Mouse (Mus musculus) MEL (cell line): ENCODE measurements at regions not wholly inside any gene's neighbourhood (a gene's known extent, or its start where the extent isn't known, plus 50 kb on each side); places are given as distances from the start of the nearest gene placed in this dataset.

Source experiments
- DNase-seq: peaks from one replicate; pipeline ENCODE4 v3.0.0; 2011; ENCODE audit warnings: low read depth, low spot score
- H3K27ac ChIP-seq: 2 replicates; pipeline ENCODE4 v1.5.1; 2012; ENCODE audit warnings: low read depth, mild to moderate bottlenecking, control low read depth, low read length, moderate library complexity; ENCODE audit not compliant: control insufficient read depth
- H3K27me3 ChIP-seq, 2 experiments: fragments of 150-350 bp in 1 of 2; sonication (generic) in 1 of 2; 2 replicates each; pipeline ENCODE4 v1.6.1; 2012; ENCODE audit warnings: low read length in 2 of 2, mild to moderate bottlenecking in 2 of 2, improper control_type of control experiment in 1 of 2, moderate library complexity in 1 of 2; ENCODE audit not compliant: insufficient read depth in 2 of 2, control insufficient read depth in 1 of 2
- H3K36me3 ChIP-seq, 2 experiments: 2 replicates each; pipeline ENCODE4 v1.6.1; 2012 to 2014; ENCODE audit warnings: low read length in 2 of 2, improper control_type of control experiment in 1 of 2, inconsistent platforms in 1 of 2, mild to moderate bottlenecking in 1 of 2; ENCODE audit not compliant: insufficient read depth in 2 of 2, control insufficient read depth in 1 of 2
- H3K4me1 ChIP-seq, 2 experiments: fragments of 150-350 bp in 1 of 2; sonication (generic) in 1 of 2; 2 replicates each; pipeline ENCODE4 v1.6.1; 2012; ENCODE audit warnings: low read length in 2 of 2, improper control_type of control experiment in 1 of 2, mild to moderate bottlenecking in 1 of 2; ENCODE audit not compliant: insufficient read depth in 2 of 2, control insufficient read depth in 1 of 2
- H3K4me3 ChIP-seq, 2 experiments: fragments of 150-350 bp in 1 of 2; sonication (generic) in 1 of 2; 2 replicates each; pipeline ENCODE4 v1.5.1; 2012; ENCODE audit warnings: low read depth in 2 of 2, low read length in 2 of 2, mild to moderate bottlenecking in 2 of 2, moderate library complexity in 2 of 2, control low read depth in 1 of 2, improper control_type of control experiment in 1 of 2; ENCODE audit not compliant: control insufficient read depth in 1 of 2, insufficient read depth in 1 of 2
- H3K79me2 ChIP-seq: 2 replicates; pipeline ENCODE4 v1.6.1; 2012; ENCODE audit warnings: mild to moderate bottlenecking, low read length, moderate library complexity; ENCODE audit not compliant: control insufficient read depth, poor library complexity, insufficient read depth
- H3K9ac ChIP-seq: 2 replicates; pipeline ENCODE4 v1.6.1; 2012; ENCODE audit warnings: low read depth, mild to moderate bottlenecking, control low read depth, low read length, moderate library complexity; ENCODE audit not compliant: control insufficient read depth, poor library complexity, severe bottlenecking
- H3K9me3 ChIP-seq: fragments of 150-350 bp; sonication (generic); replicated peaks from 2 replicates; pipeline ENCODE4 v1.6.1; 2012; ENCODE audit warnings: mild to moderate bottlenecking, low read length, improper control_type of control experiment, moderate library complexity; ENCODE audit not compliant: insufficient read depth
- CHD1 ChIP-seq: IDR thresholded peaks from 2 replicates; pipeline ENCODE4 v1.6.1; 2012; ENCODE audit warnings: low read depth, mild to moderate bottlenecking, inconsistent platforms, low read length, improper control_type of control experiment
- CHD2 ChIP-seq: IDR thresholded peaks from 2 replicates; pipeline ENCODE4 v1.6.1; 2011; ENCODE audit warnings: low read length, improper control_type of control experiment
- CTCF ChIP-seq, 3 experiments: IDR thresholded peaks in 2 of 3; conservative IDR thresholded peaks in 1 of 3; 2 replicates each; pipeline ENCODE4 v1.5.1; 2011 to 2012; ENCODE audit warnings: low read length in 3 of 3, low read depth in 2 of 3, mild to moderate bottlenecking in 2 of 3, improper control_type of control experiment in 1 of 3, inconsistent platforms in 1 of 3, mixed read lengths in 1 of 3, moderate library complexity in 1 of 3; ENCODE audit not compliant: control insufficient read depth in 1 of 3, insufficient read depth in 1 of 3, poor library complexity in 1 of 3, severe bottlenecking in 1 of 3
- E2F4 ChIP-seq: IDR thresholded peaks from 2 replicates; pipeline ENCODE4 v1.6.1; 2011; ENCODE audit warnings: low read depth, low read length, improper control_type of control experiment, borderline replicate concordance
- JUND ChIP-seq: IDR thresholded peaks from 2 replicates; pipeline ENCODE4 v1.6.1; 2011; ENCODE audit warnings: low read depth, mild to moderate bottlenecking, improper control_type of control experiment, low read length
- MAFK ChIP-seq: IDR thresholded peaks from 2 replicates; pipeline ENCODE4 v1.6.1; 2011; ENCODE audit warnings: low read depth, mild to moderate bottlenecking, low read length, improper control_type of control experiment, borderline replicate concordance
- MAX ChIP-seq: IDR thresholded peaks from 2 replicates; pipeline ENCODE4 v1.6.1; 2011; ENCODE audit warnings: low read length, improper control_type of control experiment
- MEF2A ChIP-seq: IDR thresholded peaks from 2 replicates; pipeline ENCODE4 v1.6.1; 2014; ENCODE audit warnings: low read depth, mild to moderate bottlenecking, inconsistent platforms, low read length, improper control_type of control experiment; ENCODE audit not compliant: poor library complexity, insufficient replicate concordance, severe bottlenecking; ENCODE audit errors: extremely low read depth
- MXI1 ChIP-seq: IDR thresholded peaks from 2 replicates; pipeline ENCODE4 v1.6.1; 2011; ENCODE audit warnings: mild to moderate bottlenecking, low read depth, low read length, improper control_type of control experiment
- MYB ChIP-seq: IDR thresholded peaks from 2 replicates; pipeline ENCODE4 v1.6.1; 2011; ENCODE audit warnings: mild to moderate bottlenecking, low read depth, low read length, improper control_type of control experiment
- NELFE ChIP-seq: IDR thresholded peaks from 2 replicates; pipeline ENCODE4 v1.6.1; 2011; ENCODE audit warnings: low read depth, low read length, improper control_type of control experiment
- RAD21 ChIP-seq: IDR thresholded peaks from 2 replicates; pipeline ENCODE4 v1.6.1; 2011; ENCODE audit warnings: mild to moderate bottlenecking, low read depth, low read length, improper control_type of control experiment
- SMC3 ChIP-seq: IDR thresholded peaks from 2 replicates; pipeline ENCODE4 v1.6.1; 2011; ENCODE audit warnings: low read depth, low read length, improper control_type of control experiment
- TCF12 ChIP-seq: IDR thresholded peaks from 2 replicates; pipeline ENCODE4 v1.6.1; 2014; ENCODE audit warnings: low read depth, mild to moderate bottlenecking, inconsistent platforms, low read length, improper control_type of control experiment, moderate library complexity
- USF1 ChIP-seq: IDR thresholded peaks from 2 replicates; pipeline ENCODE4 v1.6.1; 2014; ENCODE audit warnings: low read depth, mild to moderate bottlenecking, inconsistent platforms, low read length, improper control_type of control experiment, moderate library complexity
- USF2 ChIP-seq, 2 experiments: IDR thresholded peaks; 2 replicates each; pipeline ENCODE4 v1.6.1; 2011 to 2012; ENCODE audit warnings: improper control_type of control experiment in 2 of 2, low read length in 2 of 2, borderline replicate concordance in 1 of 2, inconsistent platforms in 1 of 2, low read depth in 1 of 2, mild to moderate bottlenecking in 1 of 2; ENCODE audit not compliant: insufficient read depth in 1 of 2
- ZKSCAN1 ChIP-seq: IDR thresholded peaks from 2 replicates; pipeline ENCODE4 v1.6.1; 2012; ENCODE audit warnings: low read depth, mild to moderate bottlenecking, inconsistent platforms, low read length, improper control_type of control experiment, moderate library complexity
- ZMIZ1 ChIP-seq: IDR thresholded peaks from 2 replicates; pipeline ENCODE4 v1.6.1; 2012; ENCODE audit warnings: low read depth, mild to moderate bottlenecking, inconsistent platforms, low read length, improper control_type of control experiment, moderate library complexity

DNA sequence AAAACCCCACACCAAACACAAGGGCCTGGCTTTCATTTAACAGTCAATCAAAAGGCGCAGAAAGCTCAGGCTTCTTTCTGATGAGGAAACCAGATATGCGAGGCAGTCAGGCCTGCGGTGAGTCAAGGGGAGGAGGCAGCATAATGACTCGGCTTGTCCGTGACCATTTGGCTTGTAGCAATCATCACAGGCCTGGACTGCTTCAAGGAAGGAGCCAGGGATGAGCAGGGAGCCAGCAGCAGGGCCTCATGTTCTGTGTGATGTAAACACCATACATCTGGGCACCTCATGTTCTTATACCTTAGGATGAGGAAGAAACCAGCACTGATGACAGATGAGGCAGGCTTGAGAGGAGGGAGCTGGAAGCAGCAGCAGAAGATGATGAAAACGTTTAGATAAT, 264.6 kb upstream of the Habp2 start:
- TF ChIP-seq SMC3, result no peak
- no peak for TF ChIP-seq JUND
- TF ChIP-seq USF2 (IDR thresholded peaks at IDR 0.05; ENCODE audit: borderline replicate concordance in 1 of 2, insufficient read depth in 1 of 2, low read depth in 1 of 2, low read length in 2 of 2), result no peak
- no peak for TF ChIP-seq MXI1
- TF ChIP-seq CHD1, result no peak
- TF ChIP-seq RAD21, result no peak
- TF ChIP-seq, all 39 proteins: peak for 0
- H3K9ac ChIP-seq, result no peak overlapping the region
- H3K27ac ChIP-seq, result no peak overlapping the region
- peaks cover 0 to 1% of the 10 kb centered on the region in 2 experiments; a peak in 1 of 4 replicates for H3K27me3 ChIP-seq
- H3K9me3 ChIP-seq, result no peaks in the 10 kb centered on the region
- no peaks in the 10 kb centered on the region for H3K79me2 ChIP-seq
- H3K36me3 ChIP-seq, result no peaks in the 10 kb centered on the region
- H3K4me1 ChIP-seq, result no peaks in the 10 kb centered on the region
- H3K4me3 ChIP-seq, result no peak overlapping the region
- DNase-seq, result no peak

DNA sequence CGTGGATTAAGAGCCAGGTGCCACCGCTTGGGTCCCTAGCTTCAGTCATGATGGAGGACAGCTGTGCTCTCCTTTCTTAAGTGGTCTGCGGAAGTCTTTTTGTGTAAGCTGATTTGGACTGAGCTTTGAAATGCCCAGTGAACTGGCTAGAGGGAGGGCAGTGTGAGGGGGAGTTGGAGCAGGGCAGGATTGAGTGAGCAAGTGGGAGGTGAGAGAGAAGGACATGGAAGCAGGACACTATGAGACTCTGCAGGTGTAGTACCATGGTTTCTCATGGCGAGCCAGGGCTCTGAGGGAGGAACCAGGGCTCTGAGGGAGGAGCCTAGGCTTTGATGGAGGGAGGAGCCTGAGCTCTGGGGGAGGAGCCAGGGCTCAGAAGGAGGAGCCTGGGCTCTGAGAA, 262.3 kb upstream of the Habp2 start:
- Histone ChIP-seq H3K4me1 (no peaks in the 10 kb centered on the region), H3K27ac (no peak overlapping the region), H3K27me3 (peaks cover 0 to 1% of the 10 kb centered on the region in 2 experiments; a peak in 1 of 4 replicates), H3K4me3 (no peak overlapping the region), H3K79me2 (no peaks in the 10 kb centered on the region), H3K36me3 (no peaks in the 10 kb centered on the region), H3K9ac (no peak overlapping the region), H3K9me3 (no peaks in the 10 kb centered on the region)
- TF ChIP-seq MAFK (no peak), E2F4 (no peak), ZMIZ1 (no peak), CHD2 (no peak), SMC3 (no peak), CTCF (IDR thresholded peaks at IDR 0.05 in 2 of 3, conservative IDR thresholded peaks at IDR 0.05 in 1 of 3; ENCODE audit: control insufficient read depth in 1 of 3, insufficient read depth in 1 of 3, low read depth in 2 of 3, low read length in 3 of 3, poor library complexity in 1 of 3, severe bottlenecking in 1 of 3) (no peak), TCF12 (no peak), MEF2A (no peak), MXI1 (no peak), USF1 (no peak), NELFE (no peak), MYB (no peak), MAX (no peak), ZKSCAN1 (no peak)
- no peak for DNase-seq
